Mouse (Mus musculus): ENCODE data around the gene Sync. TPM values are rescaled to one million over a fixed set of nuclear protein-coding genes. Genes with fewer than 3 reads are reported as not detected.

Gene Sync
- polyA plus RNA-seq, 1 experiment = 15.0 TPM

- Histone ChIP-seq H3K79me3 (ENCODE audit: low read depth) (peaks cover 7% of the 10 kb centered on the region), H3ac (ENCODE audit: control insufficient read depth, insufficient read length, low read depth) (no peak overlapping the region), H3K36me3 (ENCODE audit: control insufficient read depth, insufficient read depth) (peaks cover 28% of the 10 kb centered on the region), H3K27me3 (ENCODE audit: control insufficient read depth, insufficient read depth, insufficient read length) (no peaks in the 10 kb centered on the region), H3K79me2 (ENCODE audit: control insufficient read depth, insufficient read depth) (peaks cover 17% of the 10 kb centered on the region), H3K4me3 (ENCODE audit: insufficient read depth, poor library complexity, severe bottlenecking) (no peak overlapping the region)
- TF ChIP-seq MYOG (IDR thresholded peaks at IDR 0.05; ENCODE audit: control insufficient read depth, extremely low read depth, insufficient read length) (no peak), USF1 (IDR thresholded peaks at IDR 0.05; ENCODE audit: low read depth) (no peak), CEBPB (IDR thresholded peaks at IDR 0.05; ENCODE audit: low read depth) (no peak), MAX (IDR thresholded peaks at IDR 0.05) (no peak), MYOD1 (IDR thresholded peaks at IDR 0.05; ENCODE audit: control insufficient read depth, insufficient read length, low read depth) (no peak), CTCF (IDR thresholded peaks at IDR 0.05; ENCODE audit: control insufficient read depth, insufficient read depth, insufficient read length) (no peak), FOSL1 (IDR thresholded peaks at IDR 0.05; ENCODE audit: insufficient read depth, low read length, poor library complexity, severe bottlenecking) (no peak)
These were observed 54.5 kb downstream of the Sync start for GRCm38 (mm10) chr4:129341888-129342287.

GRCm38 (mm10) chr4:129342705-129343104 is 55.3 kb downstream of the Sync start:
- Histone ChIP-seq H3K4me3 (ENCODE audit: insufficient read depth, poor library complexity, severe bottlenecking) (no peak overlapping the region), H3K79me3 (ENCODE audit: low read depth) (no peaks in the 10 kb centered on the region), H3K36me3 (ENCODE audit: control insufficient read depth, insufficient read depth) (peaks cover 28% of the 10 kb centered on the region), H3K79me2 (ENCODE audit: control insufficient read depth, insufficient read depth) (peaks cover 9% of the 10 kb centered on the region), H3K27me3 (ENCODE audit: control insufficient read depth, insufficient read depth, insufficient read length) (no peaks in the 10 kb centered on the region), H3ac (ENCODE audit: control insufficient read depth, insufficient read length, low read depth) (no peak overlapping the region)
- TF ChIP-seq CEBPB (IDR thresholded peaks at IDR 0.05; ENCODE audit: low read depth) = no peak
- TF ChIP-seq CTCF (IDR thresholded peaks at IDR 0.05; ENCODE audit: control insufficient read depth, insufficient read depth, insufficient read length) = no peak
- TF ChIP-seq FOSL1 (IDR thresholded peaks at IDR 0.05; ENCODE audit: insufficient read depth, low read length, poor library complexity, severe bottlenecking) = no peak

- Histone ChIP-seq H3K79me3 (ENCODE audit: low read depth) (no peaks in the 10 kb centered on the region), H3K4me3 (ENCODE audit: insufficient read depth, poor library complexity, severe bottlenecking) (no peak overlapping the region), H3K79me2 (ENCODE audit: control insufficient read depth, insufficient read depth) (no peaks in the 10 kb centered on the region), H3ac (ENCODE audit: control insufficient read depth, insufficient read length, low read depth) (no peak overlapping the region), H3K27me3 (ENCODE audit: control insufficient read depth, insufficient read depth, insufficient read length) (no peaks in the 10 kb centered on the region), H3K36me3 (ENCODE audit: control insufficient read depth, insufficient read depth) (peaks cover 22% of the 10 kb centered on the region)
- no peak for TF ChIP-seq USF1 (IDR thresholded peaks at IDR 0.05; ENCODE audit: low read depth)
- no peak for TF ChIP-seq MYOD1 (IDR thresholded peaks at IDR 0.05; ENCODE audit: control insufficient read depth, insufficient read length, low read depth)
- no peak for TF ChIP-seq MAX (IDR thresholded peaks at IDR 0.05)
- no peak for TF ChIP-seq CEBPB (IDR thresholded peaks at IDR 0.05; ENCODE audit: low read depth)
- no peak for TF ChIP-seq FOSL1 (IDR thresholded peaks at IDR 0.05; ENCODE audit: insufficient read depth, low read length, poor library complexity, severe bottlenecking)
- no peak for TF ChIP-seq MYOG (IDR thresholded peaks at IDR 0.05; ENCODE audit: control insufficient read depth, extremely low read depth, insufficient read length)
- TF ChIP-seq CTCF (IDR thresholded peaks at IDR 0.05; ENCODE audit: control insufficient read depth, insufficient read depth, insufficient read length) = no peak
These were observed 59.2 kb downstream of the Sync start for GRCm38 (mm10) chr4:129346481-129347154.

GRCm38 (mm10) chr4:129350644-129351043 is 63.2 kb downstream of the Sync start:
- H3ac ChIP-seq (ENCODE audit: control insufficient read depth, insufficient read length, low read depth) = no peak overlapping the region
- H3K79me2 ChIP-seq (ENCODE audit: control insufficient read depth, insufficient read depth) = no peaks in the 10 kb centered on the region
- no peaks in the 10 kb centered on the region for H3K27me3 ChIP-seq (ENCODE audit: control insufficient read depth, insufficient read depth, insufficient read length)
- H3K36me3 ChIP-seq (ENCODE audit: control insufficient read depth, insufficient read depth) = peaks cover under 1% of the 10 kb centered on the region
- H3K79me3 ChIP-seq (ENCODE audit: low read depth) = no peaks in the 10 kb centered on the region
- H3K4me3 ChIP-seq (ENCODE audit: insufficient read depth, poor library complexity, severe bottlenecking) = no peak overlapping the region
- TF ChIP-seq MAX (IDR thresholded peaks at IDR 0.05) = peak; percentile 16
- TF ChIP-seq USF1 (IDR thresholded peaks at IDR 0.05; ENCODE audit: low read depth) = no peak
- TF ChIP-seq CTCF (IDR thresholded peaks at IDR 0.05; ENCODE audit: control insufficient read depth, insufficient read depth, insufficient read length) = peak; percentile 68

- TF ChIP-seq FOSL1 (IDR thresholded peaks at IDR 0.05; ENCODE audit: insufficient read depth, low read length, poor library complexity, severe bottlenecking) (no peak), MAX (IDR thresholded peaks at IDR 0.05) (no peak), USF1 (IDR thresholded peaks at IDR 0.05; ENCODE audit: low read depth) (no peak), MYOD1 (IDR thresholded peaks at IDR 0.05; ENCODE audit: control insufficient read depth, insufficient read length, low read depth) (no peak), CEBPB (IDR thresholded peaks at IDR 0.05; ENCODE audit: low read depth) (no peak), CTCF (IDR thresholded peaks at IDR 0.05; ENCODE audit: control insufficient read depth, insufficient read depth, insufficient read length) (no peak), MYOG (IDR thresholded peaks at IDR 0.05; ENCODE audit: control insufficient read depth, extremely low read depth, insufficient read length) (no peak)
- Histone ChIP-seq H3ac (ENCODE audit: control insufficient read depth, insufficient read length, low read depth) (no peak overlapping the region), H3K36me3 (ENCODE audit: control insufficient read depth, insufficient read depth) (no peaks in the 10 kb centered on the region), H3K79me3 (ENCODE audit: low read depth) (no peaks in the 10 kb centered on the region), H3K4me3 (ENCODE audit: insufficient read depth, poor library complexity, severe bottlenecking) (no peak overlapping the region), H3K79me2 (ENCODE audit: control insufficient read depth, insufficient read depth) (no peaks in the 10 kb centered on the region), H3K27me3 (ENCODE audit: control insufficient read depth, insufficient read depth, insufficient read length) (no peaks in the 10 kb centered on the region)
These were observed 63.7 kb downstream of the Sync start for GRCm38 (mm10) chr4:129351111-129351510.

GRCm38 (mm10) chr4:129353176-129353575 is 65.8 kb downstream of the Sync start:
- TF ChIP-seq USF1 (IDR thresholded peaks at IDR 0.05; ENCODE audit: low read depth) = no peak
- TF ChIP-seq CTCF (IDR thresholded peaks at IDR 0.05; ENCODE audit: control insufficient read depth, insufficient read depth, insufficient read length) = no peak
- no peak for TF ChIP-seq MYOG (IDR thresholded peaks at IDR 0.05; ENCODE audit: control insufficient read depth, extremely low read depth, insufficient read length)
- no peak for TF ChIP-seq CEBPB (IDR thresholded peaks at IDR 0.05; ENCODE audit: low read depth)
- Histone ChIP-seq H3K4me3 (ENCODE audit: insufficient read depth, poor library complexity, severe bottlenecking) (no peak overlapping the region), H3K27me3 (ENCODE audit: control insufficient read depth, insufficient read depth, insufficient read length) (no peaks in the 10 kb centered on the region), H3K79me2 (ENCODE audit: control insufficient read depth, insufficient read depth) (no peaks in the 10 kb centered on the region), H3K79me3 (ENCODE audit: low read depth) (no peaks in the 10 kb centered on the region), H3K36me3 (ENCODE audit: control insufficient read depth, insufficient read depth) (peaks cover 1% of the 10 kb centered on the region), H3ac (ENCODE audit: control insufficient read depth, insufficient read length, low read depth) (no peak overlapping the region)
